Mouse (Mus musculus): ENCODE measurements around the gene Msantd2.

DNA sequence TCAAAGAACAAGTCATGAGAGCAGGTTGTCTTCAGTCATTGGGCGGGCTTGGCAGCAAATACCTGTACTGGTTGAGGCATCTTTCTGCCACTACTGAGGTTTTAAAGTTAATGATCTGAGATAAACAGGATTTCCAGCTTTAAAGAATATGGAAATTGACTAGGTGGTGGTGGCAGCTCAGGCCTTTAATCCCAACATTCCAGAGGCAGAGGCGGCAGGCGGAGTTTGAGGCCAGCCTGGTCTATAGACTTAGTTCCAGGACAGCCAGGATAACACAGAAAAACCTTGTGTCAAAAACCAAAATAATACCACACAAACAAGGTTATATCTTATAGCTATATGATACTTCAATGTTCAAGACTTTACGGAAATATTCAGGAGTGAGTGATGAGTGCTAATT, 1.1 kb upstream of the Msantd2 start:
- TF ChIP-seq POLR2A (IDR thresholded peaks at IDR 0.05; ENCODE audit: borderline replicate concordance, insufficient read depth, low read length), result no peak
- TF ChIP-seq CTCF (IDR thresholded peaks at IDR 0.05; ENCODE audit: borderline replicate concordance, insufficient read depth, low read depth, low read length), result no peak

Measured in cerebellum, adult 2 months (tissue).